25 mouse cellular contexts compared by ENCODE assay signal in genomic region chr6:34552489-34553157, GRCm38 (mm10).
"Had no signal": no experiment of that assay in that cellular context is flagged by ENCODE, and none has a peak within 500 bp of the region (broad histone marks: within the 10 kb centered on the region; RNA-seq: fewer than 3 reads in every experiment).

No protein-coding gene starts in this region.

- H3K4me3 ChIP-seq: heart, adult 2 months; heart, embryonic 13.5 days; heart, embryonic 15.5 days; hindbrain, embryonic 13.5 days; hindbrain, embryonic 15.5 days; kidney, embryonic 15.5 days; limb, embryonic 13.5 days; limb, embryonic 15.5 days had no signal

- H3K9ac ChIP-seq: heart, embryonic 13.5 days; heart, embryonic 15.5 days; hindbrain, embryonic 13.5 days; hindbrain, embryonic 15.5 days; kidney, embryonic 15.5 days; limb, embryonic 13.5 days; limb, embryonic 15.5 days had no signal

- ATAC-seq: hindbrain, postnatal 0 days; intestine, embryonic 16.5 days had no signal

- DNase-seq: gastrocnemius, postnatal 14 days; gastrocnemius, postnatal 36 days; heart, adult 11 months; heart, adult 2 months; heart, postnatal 14 days; heart, postnatal 36 days; kidney, adult 11 months; kidney, adult 2 months; kidney, adult 9 months; kidney, postnatal 14 days; kidney, postnatal 36 days; layer of hippocampus, adult 9-11 months; layer of hippocampus, postnatal 36 days; left cerebral cortex, postnatal 4 days had no signal

- H3K27me3 ChIP-seq: heart, embryonic 13.5 days; heart, embryonic 15.5 days; hindbrain, embryonic 13.5 days; hindbrain, embryonic 15.5 days; kidney, embryonic 15.5 days; limb, embryonic 13.5 days; limb, embryonic 15.5 days had no signal

- H3K4me1 ChIP-seq: hindbrain, embryonic 15.5 days had no signal

- H3K4me2 ChIP-seq: heart, embryonic 11.5 days; heart, embryonic 13.5 days; heart, embryonic 15.5 days; hindbrain, embryonic 13.5 days; hindbrain, embryonic 15.5 days; kidney, embryonic 15.5 days; limb, embryonic 13.5 days; limb, embryonic 15.5 days had no signal

- H3K36me3 ChIP-seq: heart, embryonic 13.5 days; heart, embryonic 15.5 days; hindbrain, embryonic 13.5 days; hindbrain, embryonic 15.5 days; kidney, embryonic 15.5 days; limb, embryonic 13.5 days; limb, embryonic 15.5 days had no signal

- H3K9me3 ChIP-seq: heart, embryonic 15.5 days; hindbrain, embryonic 13.5 days; hindbrain, embryonic 15.5 days; kidney, embryonic 15.5 days; limb, embryonic 13.5 days; limb, embryonic 15.5 days had no signal

- H3K27ac ChIP-seq: heart, adult 2 months; heart, embryonic 13.5 days; heart, embryonic 15.5 days; hindbrain, embryonic 13.5 days; hindbrain, embryonic 15.5 days; hindbrain, postnatal 0 days; kidney, embryonic 15.5 days; kidney, postnatal 0 days; limb, embryonic 13.5 days; limb, embryonic 15.5 days had no signal
